Mouse (Mus musculus): ENCODE data around the gene Tm9sf3.
"Not testable (repeated sequence)": the region's sequence is repeated elsewhere in the genome, so short reads cannot be mapped to it uniquely, and the experiment has no call there.

The Tm9sf3 gene

GRCm38 (mm10) chr19:41263630-41264295 lies at the start of gene Tm9sf3:
Tm9sf3 (minus strand) TSS chr19:41263997.
- DNase-seq = peak; percentile 92

- not testable (repeated sequence) for DNase-seq
Observed at GRCm38 (mm10) chr19:41312587-41312986, 48.8 kb upstream of the Tm9sf3 start.

GRCm38 (mm10) chr19:41312027-41312426 lies 48.2 kb upstream of the Tm9sf3 start:
- no peak for DNase-seq

GRCm38 (mm10) chr19:41310971-41311703 lies 47.3 kb upstream of the Tm9sf3 start:
- no peak for DNase-seq

GRCm38 (mm10) chr19:41303933-41304332 lies 40.1 kb upstream of the Tm9sf3 start:
- no peak for DNase-seq

- no peak for DNase-seq
Observed at GRCm38 (mm10) chr19:41303433-41303832, 39.6 kb upstream of the Tm9sf3 start.

GRCm38 (mm10) chr19:41301856-41302255 lies 38.1 kb upstream of the Tm9sf3 start:
- no peak for DNase-seq

GRCm38 (mm10) chr19:41299446-41299845 lies 35.6 kb upstream of the Tm9sf3 start:
- DNase-seq = no peak

- DNase-seq = no peak
Observed at GRCm38 (mm10) chr19:41290952-41291619, 27.3 kb upstream of the Tm9sf3 start.

- no peak for DNase-seq
Observed at GRCm38 (mm10) chr19:41288568-41288967, 24.8 kb upstream of the Tm9sf3 start.

- no peak for DNase-seq
Observed at GRCm38 (mm10) chr19:41287224-41287623, 23.4 kb upstream of the Tm9sf3 start.

- no peak for DNase-seq
Observed at GRCm38 (mm10) chr19:41284515-41284914, 20.7 kb upstream of the Tm9sf3 start.

- no peak for DNase-seq
Observed at GRCm38 (mm10) chr19:41282718-41283117, 18.9 kb upstream of the Tm9sf3 start.

- DNase-seq = no peak
Observed at GRCm38 (mm10) chr19:41282216-41282615, 18.4 kb upstream of the Tm9sf3 start.

- DNase-seq = no peak
Observed at GRCm38 (mm10) chr19:41279724-41280244, 16.0 kb upstream of the Tm9sf3 start.

GRCm38 (mm10) chr19:41278606-41279005 lies 14.8 kb upstream of the Tm9sf3 start:
- DNase-seq = no peak

- no peak for DNase-seq
Observed at GRCm38 (mm10) chr19:41275588-41275987, 11.8 kb upstream of the Tm9sf3 start.

GRCm38 (mm10) chr19:41270906-41271305 lies 7.1 kb upstream of the Tm9sf3 start:
- DNase-seq = no peak

GRCm38 (mm10) chr19:41270151-41270727 lies 6.4 kb upstream of the Tm9sf3 start:
- DNase-seq = no peak

- no peak for DNase-seq
Observed at GRCm38 (mm10) chr19:41266251-41266901, 2.6 kb upstream of the Tm9sf3 start.

GRCm38 (mm10) chr19:41264331-41264799 lies 568 bp upstream of the Tm9sf3 start:
- peak; percentile 27 for DNase-seq

Data from cerebellum, adult 9-11 months (tissue).